Mouse (Mus musculus) embryonic fibroblast, embryonic 13.5 days (primary cell): ENCODE measurements around the gene Smarcb1.

Experiments used
- CTCF ChIP-seq: IDR thresholded peaks from 2 replicates; pipeline ENCODE4 v1.5.1; 2011; ENCODE audit warnings: mild to moderate bottlenecking, control low read depth, low read length, moderate library complexity, borderline replicate concordance; ENCODE audit not compliant: insufficient read depth
- POLR2A ChIP-seq: IDR thresholded peaks from 2 replicates; pipeline ENCODE4 v1.6.1; 2011; ENCODE audit warnings: low read depth, mild to moderate bottlenecking, control low read depth, low read length, moderate library complexity

DNA sequence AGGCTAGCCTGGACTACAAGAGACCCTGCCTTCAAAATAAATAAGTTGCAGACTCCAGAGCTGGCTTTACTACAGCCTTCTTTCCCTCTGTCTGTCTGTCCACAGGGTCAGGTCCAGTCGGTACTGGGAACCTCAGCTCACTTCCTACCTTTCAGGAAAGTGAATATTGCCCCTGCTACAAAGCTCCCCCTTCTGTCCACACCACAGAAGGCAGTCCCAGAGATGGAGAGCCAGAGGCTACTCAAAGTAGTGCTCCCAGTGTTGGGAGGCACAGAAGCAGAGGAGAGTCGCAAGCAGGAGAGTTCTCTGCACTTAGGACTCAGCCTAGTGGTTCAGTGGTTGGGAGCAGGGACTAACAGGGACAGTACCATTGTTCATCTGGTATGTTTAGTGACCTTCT lies 2.9 kb upstream of the Smarcb1 start:
- TF ChIP-seq CTCF = no peak
- TF ChIP-seq POLR2A = no peak
